Mouse (Mus musculus) bone marrow macrophage, adult 2 months (primary cell): ENCODE measurements at regions not wholly inside any gene's neighbourhood (a gene's known extent, or its start where the extent isn't known, plus 50 kb on each side); places are given as distances from the start of the nearest gene placed in this dataset.

ENCODE experiments used
- CTCF ChIP-seq: IDR thresholded peaks from 2 replicates; pipeline ENCODE4 v1.5.1; 2012; ENCODE audit warnings: low read depth, mild to moderate bottlenecking, low read length, moderate library complexity
- POLR2A ChIP-seq: IDR thresholded peaks from 2 replicates; pipeline ENCODE4 v1.6.1; 2012; ENCODE audit warnings: mild to moderate bottlenecking, low read depth, low read length, borderline replicate concordance

- TF ChIP-seq CTCF (no peak), POLR2A (no peak)
Measured at GRCm38 (mm10) chr16:92982934-92983333, 157.0 kb upstream of the Runx1 start.
